Mouse (Mus musculus): ENCODE results near the gene Stt3b.

Gene Stt3b

DNA sequence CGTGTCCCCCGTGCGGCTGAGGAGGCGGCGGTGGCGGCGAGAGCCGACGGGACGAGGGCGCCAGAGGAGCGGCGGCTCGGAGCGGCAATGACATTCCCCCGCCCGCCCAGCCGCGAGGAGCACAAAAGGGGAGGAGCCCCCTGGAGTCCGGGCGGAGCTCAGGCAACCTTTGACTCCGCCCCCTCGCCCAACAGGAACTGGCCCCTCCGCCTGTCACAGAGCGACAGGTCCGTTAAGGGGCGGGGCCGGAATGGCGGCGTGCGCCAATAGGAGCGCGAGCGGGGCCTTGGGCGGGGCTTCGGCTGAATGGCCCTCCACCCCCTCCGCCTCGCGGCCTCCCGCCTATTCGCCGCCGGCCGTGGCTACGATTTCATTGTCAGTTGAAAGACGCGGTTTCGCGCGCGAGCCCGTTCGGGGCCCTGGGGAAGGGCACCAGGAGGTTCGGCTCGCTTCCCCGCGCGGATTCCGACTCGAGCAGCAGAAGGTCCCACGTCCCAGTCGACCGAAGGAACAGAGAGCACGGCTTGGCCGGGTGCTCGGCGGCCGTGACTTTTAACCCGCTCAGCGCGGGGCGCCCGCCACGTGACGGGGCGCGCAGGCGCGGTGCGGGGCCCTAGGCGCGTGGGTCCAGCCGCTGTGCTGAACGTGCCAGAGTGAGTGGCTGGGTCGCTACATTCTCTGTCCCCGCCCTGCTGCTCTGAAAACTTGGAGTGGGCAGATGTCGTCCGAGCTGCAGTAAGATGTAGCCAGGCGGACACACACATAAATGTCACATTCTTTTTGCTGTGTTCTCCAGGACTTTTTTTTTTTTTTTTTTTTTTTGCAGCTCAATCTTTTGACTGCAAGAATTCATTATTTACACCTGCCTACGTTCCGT is at the start of gene Stt3b:
Gene Stt3b, minus strand, starts transcription at position 76 of the 877 bp plus-strand sequence.
- peak; percentile 80 for DNase-seq (ENCODE audit: extremely low read depth, low read depth)

DNA sequence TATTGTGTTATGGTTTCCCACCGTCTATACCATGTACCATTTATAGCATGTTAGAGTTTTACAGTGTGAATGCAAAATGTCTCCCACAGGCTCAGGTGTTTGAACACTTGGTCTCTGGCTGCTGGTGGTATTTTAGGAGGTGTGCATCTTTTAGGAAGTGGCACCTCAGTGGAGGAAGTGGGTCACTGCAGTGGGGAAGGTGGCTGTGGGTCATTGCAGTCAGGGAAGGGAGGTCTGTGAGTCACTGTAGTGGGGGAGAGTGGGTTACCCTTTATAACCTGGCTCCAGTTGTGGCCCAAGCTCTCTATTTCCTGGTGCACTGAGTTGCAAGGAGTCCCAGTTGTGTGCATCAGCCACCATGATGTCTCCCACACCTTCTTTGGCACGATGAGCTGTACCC is 48.2 kb upstream of the Stt3b start:
- no peak for DNase-seq (ENCODE audit: extremely low read depth, low read depth)

DNA sequence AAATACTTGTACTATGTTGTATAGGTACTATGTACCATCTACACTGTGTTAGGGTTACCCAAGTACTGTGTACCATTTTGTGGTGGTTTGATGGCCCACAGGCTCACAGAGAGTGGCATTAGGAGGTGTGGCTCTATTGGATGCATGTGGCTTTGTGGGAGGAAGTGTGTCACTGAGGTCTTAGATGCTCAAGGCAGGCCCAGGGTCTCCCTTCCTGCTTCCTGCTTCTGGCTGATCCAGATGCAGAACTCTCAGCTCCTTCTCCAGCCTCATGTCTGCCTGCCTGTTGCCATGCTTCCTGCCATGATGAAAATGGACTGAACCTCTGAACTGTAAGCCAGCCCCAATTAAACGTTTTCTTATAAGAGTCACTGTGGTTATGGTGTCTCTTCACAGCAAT is 47.8 kb upstream of the Stt3b start:
- DNase-seq (ENCODE audit: extremely low read depth, low read depth) = no peak

DNA sequence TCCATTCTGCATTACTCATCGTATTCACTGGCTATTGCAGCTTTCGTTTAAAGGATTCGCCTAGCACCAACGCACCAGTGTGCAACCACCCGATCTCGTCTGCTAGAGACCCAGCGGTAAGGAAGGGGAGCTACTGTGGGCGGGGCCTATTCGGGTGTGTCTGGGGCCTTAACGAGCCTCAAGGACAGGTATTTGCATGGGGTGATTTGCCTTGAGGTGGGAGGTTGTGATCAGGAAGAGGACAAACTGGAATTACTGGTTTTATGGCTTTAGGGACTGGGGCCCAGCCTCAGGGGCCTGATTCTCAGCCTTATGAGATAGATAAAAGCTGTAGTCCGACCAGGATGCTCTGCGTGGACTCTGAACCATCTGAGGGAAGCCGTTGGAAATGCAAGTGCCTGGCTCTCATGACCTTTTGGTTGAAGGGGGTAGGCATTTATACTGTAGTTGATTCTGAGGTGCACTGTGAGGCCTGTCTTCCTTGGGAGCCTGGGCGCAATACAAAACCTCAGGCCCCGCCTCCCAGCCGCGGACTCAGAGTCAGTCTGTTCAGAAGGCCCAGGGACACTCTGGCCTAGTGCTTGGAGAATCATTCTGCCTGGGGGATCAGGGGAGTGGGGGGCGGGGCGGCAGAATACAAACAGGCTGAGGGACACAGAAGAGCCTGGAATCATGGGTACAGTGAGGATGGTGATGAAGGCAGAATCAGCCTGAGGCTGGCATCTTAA is 46.7 kb upstream of the Stt3b start:
- no peak for DNase-seq (ENCODE audit: extremely low read depth, low read depth)

DNA sequence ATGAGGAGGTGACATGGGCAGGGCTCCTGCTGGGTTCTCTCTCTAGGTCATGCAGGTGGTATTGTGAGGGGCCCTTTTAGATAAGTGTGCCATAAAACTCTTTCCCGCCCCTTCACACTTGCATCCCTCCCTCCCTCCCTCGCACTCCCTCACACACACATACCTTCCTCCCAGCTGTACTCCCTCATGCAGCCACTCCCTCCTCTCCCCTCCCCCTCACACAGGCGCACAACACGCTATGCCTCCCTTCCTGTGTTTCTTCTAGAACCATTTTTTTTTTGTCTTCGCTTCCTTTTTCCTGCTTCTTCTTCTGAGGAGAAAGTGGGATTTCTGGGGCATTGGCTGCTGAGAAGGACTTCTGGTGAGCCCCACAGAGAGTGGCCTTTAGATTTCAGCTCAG is 45.8 kb upstream of the Stt3b start:
- DNase-seq (ENCODE audit: extremely low read depth, low read depth) = no peak

DNA sequence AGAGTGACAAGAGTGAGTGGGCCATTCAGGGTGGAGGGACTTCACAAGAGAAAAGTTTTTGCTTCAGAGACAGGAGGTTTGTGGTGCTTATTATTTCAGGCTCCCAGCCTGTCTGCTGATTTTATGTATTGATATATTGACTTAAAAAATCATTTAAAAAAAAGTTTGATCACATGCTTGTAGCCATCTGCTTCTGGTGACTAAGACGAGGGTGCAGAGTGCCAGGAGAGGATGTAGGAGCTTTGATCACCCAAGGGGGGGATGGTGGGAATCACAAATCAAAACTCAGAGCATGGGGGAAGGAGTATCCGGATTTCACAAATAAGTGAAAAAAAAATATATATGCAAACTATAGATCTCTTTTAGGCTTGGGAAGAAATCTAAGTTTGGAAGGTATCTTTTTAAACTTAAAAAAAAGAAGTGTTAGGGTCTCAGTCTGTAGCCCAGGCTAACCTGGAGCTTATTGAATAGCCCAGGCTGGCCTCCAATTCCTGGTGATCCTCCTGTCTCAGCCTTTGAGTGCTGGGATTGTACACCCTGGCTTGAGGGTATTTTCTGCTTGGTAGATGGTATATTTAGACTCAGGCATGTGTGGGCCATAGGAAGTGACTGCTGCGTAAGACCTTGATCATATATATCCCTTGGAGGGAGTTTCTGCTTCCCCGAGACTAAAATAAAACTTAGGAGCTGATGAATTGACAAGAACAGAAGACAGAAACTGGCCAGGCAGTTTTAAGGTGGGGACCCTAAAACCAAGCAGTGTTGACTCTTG is 39.7 kb upstream of the Stt3b start:
- no peak for DNase-seq (ENCODE audit: extremely low read depth, low read depth)

DNA sequence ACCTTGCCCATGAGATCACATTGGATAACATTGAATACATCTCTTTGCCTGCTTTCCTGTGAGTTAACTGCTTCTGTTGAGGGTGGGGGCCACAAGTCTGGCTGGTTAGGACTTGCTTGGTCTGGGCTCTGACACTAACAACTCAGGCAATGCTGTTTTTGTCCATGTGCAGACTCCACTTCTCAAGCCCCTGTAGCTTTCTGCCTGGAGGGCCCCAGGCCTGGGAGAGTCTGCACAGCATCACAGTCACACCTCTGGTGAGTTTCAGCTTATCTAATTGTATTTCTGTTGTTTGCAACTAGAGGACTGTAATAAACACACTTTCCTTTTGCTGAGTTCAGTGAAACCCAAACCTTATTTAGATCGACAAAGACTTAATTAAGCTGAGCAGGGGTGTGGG is 38.9 kb upstream of the Stt3b start:
- DNase-seq (ENCODE audit: extremely low read depth, low read depth) = no peak

DNA sequence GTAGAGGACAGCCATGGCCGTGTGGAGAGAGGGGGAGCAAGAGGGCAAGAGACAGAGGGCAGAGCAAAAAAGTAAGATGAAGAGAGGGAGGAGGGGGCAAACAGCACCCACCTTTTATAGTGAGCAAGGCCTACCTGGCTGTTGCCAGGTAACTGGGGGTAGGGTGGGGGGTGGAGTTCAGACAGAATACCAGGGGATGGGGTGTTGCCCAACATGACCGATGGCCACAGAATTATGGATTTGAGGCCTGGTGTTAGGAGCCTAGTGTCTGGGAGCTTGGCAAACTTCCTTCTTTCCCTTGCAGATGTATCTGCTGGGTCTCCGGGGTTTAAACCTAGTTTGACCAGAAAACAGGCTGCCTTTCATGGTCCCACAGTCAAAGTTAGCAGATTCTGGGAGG is 34.7 kb upstream of the Stt3b start:
- no peak for DNase-seq (ENCODE audit: extremely low read depth, low read depth)

DNA sequence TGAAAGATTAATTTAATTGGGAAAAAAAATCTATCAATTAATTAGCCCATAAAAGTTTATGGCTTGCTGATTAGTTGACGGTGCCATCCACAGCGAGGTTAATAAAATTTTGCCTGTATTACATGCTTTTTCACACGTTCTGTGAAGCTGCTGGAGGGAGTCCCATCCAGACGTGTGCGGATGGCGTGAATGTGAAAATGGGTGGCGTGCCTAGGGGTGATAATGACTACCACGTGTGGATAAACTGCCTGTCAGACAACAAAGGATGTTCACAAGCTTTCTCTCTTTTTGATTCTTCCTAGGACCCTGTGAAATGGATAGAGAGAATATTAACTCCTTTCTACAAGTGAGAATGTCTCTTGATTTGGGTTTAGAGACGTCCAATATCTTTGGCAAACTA is 31.4 kb upstream of the Stt3b start:
- DNase-seq (ENCODE audit: extremely low read depth, low read depth) = no peak

DNA sequence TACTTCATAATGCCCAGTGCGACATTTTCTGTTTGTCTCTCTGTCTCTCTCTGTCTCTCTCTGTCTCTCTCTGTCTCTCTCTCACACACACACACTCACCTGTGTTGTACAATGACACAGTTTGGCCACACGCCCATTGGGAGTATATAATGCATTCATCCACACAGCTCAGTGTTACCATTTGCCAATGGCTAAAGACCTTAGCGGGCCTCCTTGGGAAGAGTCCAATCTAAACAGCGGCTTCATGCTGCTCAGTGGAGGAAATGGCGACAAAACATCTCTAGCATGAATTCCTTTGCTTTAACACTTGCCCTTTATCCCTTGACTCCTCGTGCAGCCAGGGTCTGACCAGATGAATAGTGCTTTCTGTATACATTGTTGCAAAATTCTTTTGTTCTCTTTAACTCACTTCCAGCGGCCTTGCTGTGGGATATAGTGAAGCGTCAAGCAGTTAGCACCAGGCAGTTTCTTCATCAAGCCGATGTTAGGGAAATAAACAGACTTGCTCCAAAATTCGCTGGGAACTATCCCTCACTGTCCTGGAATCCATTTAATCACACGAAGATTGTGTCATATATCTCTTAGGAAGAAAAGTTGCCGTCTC is 30.1 kb upstream of the Stt3b start:
- no peak for DNase-seq (ENCODE audit: extremely low read depth, low read depth)

DNA sequence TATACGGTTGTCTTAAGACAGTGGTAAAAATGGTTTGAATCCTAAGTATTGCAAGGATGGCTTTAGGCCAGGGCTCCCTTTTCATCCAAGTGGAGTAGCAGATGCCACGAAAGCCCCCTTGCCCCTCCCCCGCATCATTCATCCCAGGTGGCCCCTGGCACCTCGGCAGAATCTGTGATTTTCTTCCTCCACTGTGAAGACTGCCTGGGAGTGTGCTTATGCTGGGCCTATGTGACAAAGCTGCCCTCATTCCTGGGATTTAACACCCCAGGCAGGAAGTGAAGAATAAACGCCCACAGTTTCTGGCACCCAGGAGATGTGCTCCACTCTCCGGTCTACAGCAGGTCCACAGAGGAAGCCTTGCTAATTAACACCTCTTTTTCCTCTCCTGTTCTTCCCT is 28.6 kb upstream of the Stt3b start:
- DNase-seq (ENCODE audit: extremely low read depth, low read depth) = no peak

DNA sequence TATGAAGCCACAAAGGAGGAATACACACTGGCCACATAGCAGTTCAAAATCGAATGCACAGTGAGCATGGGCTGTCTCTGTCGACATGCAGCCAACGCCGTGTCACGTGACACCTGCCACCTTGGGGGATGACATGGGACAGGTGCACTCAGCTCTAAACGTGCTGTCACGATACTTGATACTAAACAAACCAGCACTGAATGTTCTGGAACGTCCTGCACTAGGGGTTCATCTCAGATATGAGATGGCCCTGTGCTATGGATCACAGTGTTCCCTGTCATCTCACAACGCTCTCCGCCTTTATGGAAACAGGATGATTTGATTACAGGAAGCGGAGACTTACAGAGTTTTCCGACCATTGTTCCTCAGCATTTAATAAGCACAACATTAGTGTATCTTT is 22.8 kb upstream of the Stt3b start:
- no peak for DNase-seq (ENCODE audit: extremely low read depth, low read depth)

DNA sequence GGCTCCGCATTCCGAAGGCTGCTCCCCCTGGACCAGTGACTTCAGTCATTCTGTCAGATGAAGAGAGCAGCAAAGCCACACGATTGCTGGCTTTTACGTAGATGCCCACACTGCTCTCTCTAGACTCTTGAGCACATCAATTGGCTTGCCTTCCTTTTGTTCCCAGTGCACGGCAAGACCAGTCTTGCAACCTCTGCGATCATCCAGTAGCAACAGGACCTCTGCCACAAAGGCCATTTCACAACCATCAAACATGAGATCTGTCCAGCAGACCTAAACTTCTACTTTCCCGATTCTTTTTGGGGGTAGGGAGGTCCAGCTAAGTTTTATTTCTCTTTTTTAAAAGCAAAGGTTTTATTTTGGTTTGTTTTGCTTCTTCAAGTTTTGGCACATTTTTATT is 22.1 kb upstream of the Stt3b start:
- no peak for DNase-seq (ENCODE audit: extremely low read depth, low read depth)

DNA sequence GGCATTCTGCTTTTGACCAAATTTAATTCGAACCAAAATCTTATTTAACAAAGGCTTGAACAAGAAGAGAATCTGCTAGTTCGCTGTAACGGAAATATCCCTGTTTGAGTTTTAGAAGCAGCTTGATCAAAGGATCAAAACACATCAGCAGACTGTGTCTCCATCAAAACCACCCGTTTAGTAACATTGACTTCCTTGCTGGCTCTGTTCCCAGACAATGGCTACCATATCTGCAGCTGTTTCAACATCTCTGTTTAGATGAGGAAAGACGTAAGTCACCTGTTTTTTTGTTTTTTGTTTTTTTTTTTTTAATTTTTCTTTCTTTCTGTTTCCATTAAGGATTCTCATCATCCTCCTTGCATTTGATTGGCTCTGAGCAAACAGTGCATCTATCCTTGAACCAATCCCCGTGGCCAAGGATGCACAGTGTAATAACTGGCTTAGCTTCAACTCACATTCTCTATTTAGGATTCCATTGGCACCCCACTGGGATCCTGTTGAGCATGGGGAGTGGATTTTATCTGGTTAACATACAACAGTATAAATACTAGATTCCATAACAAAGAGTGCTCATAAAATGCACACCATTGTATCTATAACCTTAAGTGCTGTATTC is 20.7 kb upstream of the Stt3b start:
- DNase-seq (ENCODE audit: extremely low read depth, low read depth) = no peak

DNA sequence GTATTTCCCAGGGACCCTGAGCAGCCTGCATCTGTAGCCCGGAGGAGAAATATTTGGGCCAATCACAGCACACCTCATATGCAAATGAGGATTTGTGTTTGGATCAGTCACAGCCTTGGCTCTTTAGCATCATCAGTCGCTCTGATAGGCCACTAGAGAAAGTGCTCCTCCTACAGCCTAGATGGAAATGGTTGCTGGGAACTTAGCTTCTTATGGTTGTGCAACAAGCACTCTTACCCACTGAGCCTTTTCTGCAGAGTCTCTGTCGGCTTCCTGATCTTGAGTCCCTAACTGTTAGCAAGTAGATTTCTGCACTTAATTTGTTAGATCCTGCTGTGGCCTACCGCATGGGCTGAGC is 16.3 kb upstream of the Stt3b start:
- no peak for DNase-seq (ENCODE audit: extremely low read depth, low read depth)

DNA sequence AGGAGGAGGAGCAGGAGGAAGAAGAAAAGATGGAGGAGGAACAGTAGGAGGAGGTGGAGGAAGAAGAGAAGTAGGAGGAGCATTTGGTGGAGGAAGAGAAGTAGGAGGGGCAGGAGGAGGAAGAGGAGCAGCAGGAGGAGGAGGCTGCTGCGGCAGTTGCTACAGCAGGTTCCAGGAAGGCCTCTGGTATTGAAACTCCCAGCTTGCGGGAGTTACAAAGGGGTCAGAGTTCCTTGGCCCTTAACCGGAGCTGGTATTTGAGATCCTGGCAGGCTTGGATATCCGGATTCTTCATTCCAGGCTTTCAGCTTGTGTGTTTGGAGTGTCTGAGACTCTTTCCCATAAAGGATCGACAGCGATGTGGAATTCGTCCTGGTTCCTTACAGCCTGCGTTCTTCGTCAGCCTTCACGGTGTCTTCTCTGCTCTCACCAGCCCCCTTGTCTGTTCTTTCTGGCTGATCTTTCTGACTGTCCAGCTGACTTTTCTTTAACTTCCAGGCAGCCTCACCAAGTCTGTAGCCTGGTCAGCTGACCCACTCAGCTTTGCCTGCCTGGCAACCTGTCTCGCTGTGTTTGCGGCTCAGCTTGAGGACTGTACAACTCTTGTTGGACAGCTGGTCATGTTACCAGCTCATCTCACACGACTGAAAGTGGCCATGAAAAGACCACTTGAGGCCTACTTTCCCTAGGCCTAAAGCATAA is 15.8 kb upstream of the Stt3b start:
- DNase-seq (ENCODE audit: extremely low read depth, low read depth) = no peak

DNA sequence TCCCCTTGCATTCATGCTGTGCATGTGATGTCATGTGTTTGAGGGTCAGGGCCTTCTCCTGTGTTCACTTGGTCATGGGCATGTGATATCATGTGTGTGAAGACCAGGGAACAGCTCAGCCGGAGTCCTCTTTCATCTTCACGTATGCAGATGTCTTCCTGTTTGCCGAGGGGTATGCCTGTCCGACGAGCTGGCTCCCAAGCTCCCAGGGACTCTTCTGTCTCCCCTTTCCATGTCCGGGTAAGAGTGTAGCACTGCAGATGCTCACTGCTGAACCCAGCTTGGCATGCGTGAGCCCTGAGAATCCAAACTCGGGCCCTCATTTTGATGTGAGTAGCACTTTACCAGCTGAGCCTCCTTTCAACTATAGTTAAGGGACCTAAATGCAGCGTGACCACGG is 13.4 kb upstream of the Stt3b start:
- no peak for DNase-seq (ENCODE audit: extremely low read depth, low read depth)

DNA sequence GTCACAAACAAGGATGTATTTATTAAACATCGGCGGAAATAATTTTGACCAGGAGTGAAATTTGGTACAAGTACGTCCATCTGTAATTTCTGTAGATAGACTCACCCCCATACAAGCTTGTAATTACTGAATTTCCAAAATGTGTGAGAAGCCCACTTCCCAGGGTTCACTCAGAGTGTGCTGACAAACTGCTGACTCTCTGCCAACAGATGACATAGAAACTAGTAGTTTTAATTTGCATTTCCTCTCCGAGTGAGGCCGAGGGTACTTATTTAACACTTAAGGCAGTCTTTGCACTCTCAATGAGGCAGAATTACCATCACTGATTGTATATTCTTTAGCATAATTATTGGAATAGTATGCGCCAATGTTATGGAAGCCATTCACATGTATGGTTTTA is 12.2 kb upstream of the Stt3b start:
- no peak for DNase-seq (ENCODE audit: extremely low read depth, low read depth)

DNA sequence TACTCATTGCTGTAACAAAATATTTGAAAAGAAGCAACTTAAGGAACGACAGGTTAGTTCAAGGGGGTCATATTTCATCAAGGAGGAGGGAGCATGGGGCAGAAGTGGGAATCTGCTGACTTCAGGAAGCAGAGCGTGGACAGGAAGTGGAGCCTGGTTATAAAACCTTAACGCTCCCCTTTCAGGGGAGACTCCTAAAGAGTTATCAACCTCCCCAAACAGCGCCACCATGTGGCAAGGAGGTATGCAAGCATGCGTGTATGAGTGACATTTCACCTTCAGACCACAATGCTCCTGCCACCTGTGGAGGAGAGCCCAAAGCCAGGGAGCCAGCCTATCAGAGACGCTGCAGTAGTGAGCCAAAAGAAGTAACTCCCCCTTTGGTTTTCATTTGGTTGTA is 10.8 kb upstream of the Stt3b start:
- no peak for DNase-seq (ENCODE audit: extremely low read depth, low read depth)

DNA sequence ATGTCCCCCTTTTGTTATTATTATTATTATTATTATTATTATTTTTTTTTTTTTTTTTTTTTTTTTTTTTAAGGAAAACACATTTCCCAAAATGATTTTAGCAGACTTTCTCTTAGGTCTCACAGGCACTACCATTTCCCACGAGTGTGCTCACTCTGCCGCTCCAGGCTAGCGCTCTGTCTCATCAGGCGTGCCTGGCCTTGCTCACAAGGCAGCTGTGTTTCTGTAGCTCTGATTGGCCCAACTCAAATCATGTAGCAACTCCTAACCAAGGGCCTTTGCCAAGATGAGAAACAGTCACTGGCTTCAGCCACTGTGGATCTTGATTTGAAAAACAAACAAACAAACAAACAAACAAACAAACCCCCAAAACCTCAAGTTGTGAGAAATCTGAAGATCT is 9.9 kb upstream of the Stt3b start:
- no peak for DNase-seq (ENCODE audit: extremely low read depth, low read depth)

Measured in MEL-GATA-1-ER (cell line).